Mouse (Mus musculus) kidney, embryonic 16.5 days (tissue): Measurements from ENCODE around the gene Ric1. TPM values are rescaled to one million over a fixed set of nuclear protein-coding genes. Genes with fewer than 3 reads are reported as not detected.

Experiments
- ATAC-seq: fragments of 200-750 bp; cut with Nextera tagmentation; 2 replicates; pipeline ENCODE4 v1.8.0; 2017; ENCODE audit warnings: moderate TSS enrichment; ENCODE audit not compliant: low FRiP score, low TSS enrichment
- H3K27ac ChIP-seq: fragments of 300-500 bp; sonication (generic); 2 replicates; pipeline ENCODE4 v1.5.1; 2014; ENCODE audit warnings: low read length
- H3K27me3 ChIP-seq: fragments of 300-500 bp; sonication (generic); 2 replicates; pipeline ENCODE4 v1.6.1; 2014; ENCODE audit warnings: low read length, control low read depth, mixed read lengths; ENCODE audit not compliant: insufficient read depth
- H3K36me3 ChIP-seq: fragments of 300-500 bp; sonication (generic); 2 replicates; pipeline ENCODE4 v1.6.1; 2014; ENCODE audit warnings: low read length, control low read depth, mixed read lengths; ENCODE audit not compliant: insufficient read depth
- H3K4me1 ChIP-seq: fragments of 300-500 bp; sonication (generic); 2 replicates; pipeline ENCODE4 v1.6.1; 2014; ENCODE audit warnings: low read length, control low read depth, mixed read lengths; ENCODE audit not compliant: insufficient read depth
- H3K4me2 ChIP-seq: fragments of 300-500 bp; sonication (generic); replicated peaks from 2 replicates; pipeline ENCODE4 v1.6.1; 2014; ENCODE audit warnings: low read depth, low read length
- H3K4me3 ChIP-seq: fragments of 300-500 bp; sonication (generic); 2 replicates; pipeline ENCODE4 v1.5.1; 2014; ENCODE audit warnings: mild to moderate bottlenecking, low read length
- H3K9ac ChIP-seq: fragments of 300-500 bp; sonication (generic); replicated peaks from 2 replicates; pipeline ENCODE4 v1.6.1; 2014; ENCODE audit warnings: low read length
- H3K9me3 ChIP-seq: fragments of 300-500 bp; sonication (generic); 2 replicates; pipeline ENCODE4 v1.6.1; 2016; ENCODE audit warnings: low read length, control low read depth
- WGBS: fragments of 180-500 bp; shearing (Covaris S2); extraction: QIAGEN DNeasy Blood & Tissue Kit; methylation state at CpG from one replicate; pipeline ENCODE4 v1.1.7; 2014; 5-methylcytosine and 5-hydroxymethylcytosine counted together
- polyA plus RNA-seq: library from polyadenylated mRNA; unstranded; fragments of >200 nt; fragmentation: Nextera tagmentation; extraction: Ambion mirVana; gene quantifications from 2 replicates; pipeline ENCODE4 v1.2.1, GENCODE M21; 2015

Ric1 gene
- polyA plus RNA-seq, 1 experiment from 2014 or later, result 11.6 TPM

DNA sequence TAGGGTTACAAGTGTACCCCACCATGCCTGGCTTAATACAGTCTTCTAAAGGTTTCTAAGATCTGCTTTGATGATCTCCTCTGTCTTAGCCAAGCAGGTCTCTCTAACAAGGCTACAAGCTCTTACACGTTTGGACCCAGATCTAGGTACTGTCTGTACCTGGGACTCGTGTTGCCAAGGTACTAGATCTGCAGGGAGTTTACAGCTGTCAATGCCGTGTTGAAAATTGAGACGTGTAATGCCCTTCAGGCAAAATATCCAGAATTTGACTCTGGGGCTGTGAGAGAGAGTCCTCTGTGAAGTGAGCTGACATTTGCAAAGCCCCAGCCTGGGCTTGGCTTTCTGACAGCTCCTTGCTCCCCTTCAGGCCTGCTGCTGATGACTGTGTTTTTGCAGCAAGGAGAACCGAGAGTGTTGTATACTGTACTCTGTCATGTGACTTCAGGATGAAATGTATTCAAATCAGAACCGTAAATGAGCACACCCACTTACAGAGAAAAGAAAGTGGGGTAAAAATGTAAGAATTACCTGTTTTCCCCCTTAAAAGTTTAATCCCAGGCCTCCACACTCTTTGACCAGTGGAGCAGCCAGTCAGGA, 26.0 kb upstream of the Ric1 start:
- no peak overlapping the region for H3K9ac ChIP-seq
- H3K9me3 ChIP-seq, result no peaks in the 10 kb centered on the region
- no peaks in the 10 kb centered on the region for H3K27me3 ChIP-seq
- H3K4me2 ChIP-seq, result no peak overlapping the region
- WGBS, result 72% methylated on average over 6 of the region's 6 CpGs
- H3K4me1 ChIP-seq, result peaks cover 4% of the 10 kb centered on the region; the same call in 1 of the 2 replicates
- ATAC-seq, result no peak
- H3K36me3 ChIP-seq, result no peaks in the 10 kb centered on the region
- H3K4me3 ChIP-seq, result no peak overlapping the region
- no peak overlapping the region for H3K27ac ChIP-seq

DNA sequence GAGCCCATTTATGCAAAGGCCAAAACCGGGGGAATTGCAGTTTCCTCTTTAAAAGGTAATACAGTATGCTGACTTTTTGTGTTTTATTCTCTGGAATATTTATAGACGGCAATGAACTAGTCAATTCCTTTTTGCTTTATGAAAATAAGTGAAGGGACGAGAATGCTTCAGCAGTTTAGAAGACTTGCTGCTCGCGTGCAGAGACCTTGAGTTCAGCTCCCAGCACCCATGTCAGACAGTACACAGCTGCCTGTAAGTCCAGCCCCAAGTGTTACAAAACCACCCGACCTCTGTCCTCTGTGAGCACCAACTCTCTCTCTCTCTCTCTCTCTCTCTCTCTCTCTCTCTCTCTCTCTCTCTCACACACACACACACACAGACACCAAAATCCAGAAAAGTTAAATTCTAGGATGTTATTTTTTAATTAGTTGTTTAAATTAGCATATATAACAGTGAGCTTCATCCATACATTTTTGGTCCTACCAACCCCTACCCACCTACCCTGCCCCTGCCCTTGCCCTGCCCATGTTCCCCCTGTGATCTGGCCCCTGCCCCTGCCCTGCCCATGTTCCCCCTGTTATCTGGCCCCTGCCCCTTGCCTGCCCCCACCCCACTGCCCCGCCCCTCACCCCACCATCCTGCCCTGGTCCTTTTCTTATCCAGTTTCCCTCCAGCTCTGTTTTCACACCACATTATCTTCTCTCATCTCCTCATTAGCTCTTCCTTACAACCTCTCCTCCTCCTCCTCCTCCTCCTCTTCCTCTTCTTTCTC, 25.1 kb upstream of the Ric1 start:
- Histone ChIP-seq H3K4me2 (no peak overlapping the region), H3K27me3 (no peaks in the 10 kb centered on the region), H3K4me1 (peaks cover 4% of the 10 kb centered on the region; the same call in 1 of the 2 replicates), H3K4me3 (no peak overlapping the region), H3K36me3 (no peaks in the 10 kb centered on the region), H3K27ac (no peak overlapping the region), H3K9me3 (no peaks in the 10 kb centered on the region), H3K9ac (no peak overlapping the region)
- no peak for ATAC-seq
- WGBS, result 60% methylated on average over 7 of the region's 7 CpGs

DNA sequence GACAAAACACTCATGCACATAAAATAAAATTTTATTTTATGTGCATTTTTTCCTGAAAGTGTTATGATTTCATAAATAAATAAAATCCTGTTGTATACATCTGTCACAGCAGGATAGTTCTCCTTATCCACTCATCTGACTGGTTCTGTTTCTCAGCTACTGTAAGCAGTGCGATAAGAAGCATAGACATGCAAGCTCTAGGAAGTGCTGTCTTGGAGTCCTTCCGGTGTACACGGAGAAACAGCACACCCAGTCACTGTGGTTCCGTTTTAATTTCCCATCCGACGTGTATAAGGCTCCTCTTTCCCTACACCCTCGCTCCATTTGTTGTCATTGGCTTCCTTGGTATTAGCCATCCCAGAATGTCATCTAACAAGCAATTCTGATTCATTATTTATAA, 24.2 kb upstream of the Ric1 start:
- no peaks in the 10 kb centered on the region for H3K27me3 ChIP-seq
- no peak overlapping the region for H3K9ac ChIP-seq
- no peaks in the 10 kb centered on the region for H3K9me3 ChIP-seq
- no peak for ATAC-seq
- no peak overlapping the region for H3K4me2 ChIP-seq
- H3K27ac ChIP-seq, result no peak overlapping the region
- peaks cover 4% of the 10 kb centered on the region; the same call in 1 of the 2 replicates for H3K4me1 ChIP-seq
- no peaks in the 10 kb centered on the region for H3K36me3 ChIP-seq
- 75% methylated on average over 7 of the region's 7 CpGs for WGBS
- no peak overlapping the region for H3K4me3 ChIP-seq

DNA sequence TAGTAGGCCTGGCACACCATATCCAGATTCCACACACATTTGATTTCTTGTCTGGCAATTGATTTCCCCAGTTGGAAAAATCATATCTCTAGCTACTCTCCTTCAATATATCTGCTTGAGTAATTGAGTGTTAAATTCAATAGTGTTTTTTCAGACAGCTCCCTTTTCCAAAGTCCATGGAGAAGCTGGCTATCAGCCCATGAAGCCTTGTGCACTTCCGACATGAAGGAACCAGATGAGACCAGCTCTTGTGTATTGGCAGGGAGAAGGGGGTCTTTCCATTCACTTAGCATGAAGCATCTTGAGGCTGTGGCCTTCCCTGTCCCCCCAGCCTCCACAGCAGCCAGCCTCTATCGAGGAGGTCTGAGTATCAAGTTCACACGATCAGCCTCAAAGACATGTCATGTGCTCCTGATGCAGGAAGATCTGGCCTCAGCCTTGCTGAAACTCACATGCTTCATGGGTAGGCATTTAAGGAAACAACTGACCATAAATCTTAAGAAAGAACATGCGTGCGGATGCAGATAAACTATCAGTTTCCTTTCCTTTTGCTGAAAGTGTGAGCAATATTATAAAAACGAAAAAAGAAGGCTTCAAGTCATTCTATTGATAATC, 23.1 kb upstream of the Ric1 start:
- Histone ChIP-seq H3K27ac (no peak overlapping the region), H3K4me3 (no peak overlapping the region), H3K36me3 (no peaks in the 10 kb centered on the region), H3K9me3 (no peaks in the 10 kb centered on the region), H3K4me2 (no peak overlapping the region), H3K4me1 (peaks cover 4% of the 10 kb centered on the region; the same call in 1 of the 2 replicates), H3K9ac (0 out of 2 replicates have a peak overlapping the region, but pooled peaks have one; percentile 11), H3K27me3 (no peaks in the 10 kb centered on the region)
- ATAC-seq, result no peak
- WGBS, result 49% methylated on average over 6 of the region's 6 CpGs

DNA sequence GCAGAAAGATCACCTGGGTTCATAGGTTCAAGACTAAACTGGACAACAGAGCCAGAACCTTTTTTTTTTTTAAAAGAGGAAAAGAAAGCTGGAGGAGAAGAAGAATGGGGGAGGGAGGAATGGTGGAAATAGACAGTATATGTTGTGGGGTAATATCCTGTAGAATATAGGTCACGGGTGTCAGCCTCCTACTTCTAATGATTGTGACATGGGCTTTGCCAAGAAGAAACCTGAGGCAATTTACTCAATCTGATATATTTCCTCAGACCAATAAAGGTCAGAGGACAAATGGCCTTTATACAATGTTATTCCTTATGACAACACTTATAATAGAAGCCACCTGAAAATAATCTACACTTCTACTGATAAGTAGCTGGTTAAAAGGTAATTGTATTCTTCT, 21.7 kb upstream of the Ric1 start:
- Histone ChIP-seq H3K4me2 (no peak overlapping the region), H3K27ac (no peak overlapping the region), H3K4me3 (no peak overlapping the region), H3K36me3 (no peaks in the 10 kb centered on the region), H3K27me3 (no peaks in the 10 kb centered on the region), H3K4me1 (peaks cover 4% of the 10 kb centered on the region; the same call in 1 of the 2 replicates), H3K9ac (no peak overlapping the region), H3K9me3 (no peaks in the 10 kb centered on the region)
- 81% methylated on average over 1 of the region's 1 CpGs for WGBS
- ATAC-seq, result no peak

DNA sequence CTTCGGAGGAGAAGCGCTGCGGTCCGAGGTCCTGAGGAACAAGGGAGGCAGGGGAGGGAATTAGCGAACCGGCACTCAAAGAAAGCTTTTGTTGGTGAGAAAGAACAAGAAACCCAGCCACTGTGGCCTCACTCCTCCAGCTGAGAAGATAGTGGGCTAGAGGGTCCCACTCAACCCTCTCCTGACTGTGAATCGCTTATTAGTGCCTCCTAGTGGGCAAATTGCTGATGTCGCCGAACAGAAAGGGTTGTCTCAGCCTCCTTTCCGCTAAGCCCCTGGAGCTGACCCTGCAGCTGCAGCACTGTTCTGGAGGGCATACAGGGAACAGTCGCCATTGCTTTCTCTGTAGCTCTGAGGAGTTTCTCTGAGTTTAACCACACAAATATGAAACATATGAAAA, 21.0 kb upstream of the Ric1 start:
- H3K36me3 ChIP-seq, result no peaks in the 10 kb centered on the region
- no peaks in the 10 kb centered on the region for H3K27me3 ChIP-seq
- no peak overlapping the region for H3K9ac ChIP-seq
- no peaks in the 10 kb centered on the region for H3K9me3 ChIP-seq
- no peak overlapping the region for H3K27ac ChIP-seq
- WGBS, result 56% methylated on average over 11 of the region's 11 CpGs
- peak overlapping the region; percentile 14 for H3K4me3 ChIP-seq
- ATAC-seq, result peak; percentile 51; the same call in 1 of the 2 replicates
- peaks cover 4% of the 10 kb centered on the region; the same call in 1 of the 2 replicates for H3K4me1 ChIP-seq
- peak overlapping the region; percentile 43 for H3K4me2 ChIP-seq

DNA sequence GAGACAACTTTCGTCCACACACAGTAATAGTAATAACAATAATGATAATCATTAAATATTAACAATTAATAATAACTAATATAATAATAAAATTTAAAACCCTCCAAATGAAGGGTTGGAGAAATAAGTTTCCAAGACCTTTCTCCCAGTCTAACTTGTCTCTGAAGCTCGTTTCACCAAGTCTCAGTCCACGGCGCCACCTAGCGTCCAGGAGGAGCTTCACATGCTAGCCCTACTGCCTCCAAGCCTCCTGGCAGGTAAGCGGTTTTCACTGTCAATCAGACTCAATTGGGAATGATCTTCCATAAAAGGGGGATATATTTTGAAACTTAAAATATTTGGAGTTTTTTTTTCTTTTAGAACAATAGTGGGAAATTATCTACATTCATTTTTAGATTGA, 20.6 kb upstream of the Ric1 start:
- ATAC-seq, result peak; percentile 61; the same call in 1 of the 2 replicates
- Histone ChIP-seq H3K36me3 (no peaks in the 10 kb centered on the region), H3K27ac (no peak overlapping the region), H3K4me2 (peak overlapping the region; percentile 43), H3K4me1 (peaks cover 4% of the 10 kb centered on the region; the same call in 1 of the 2 replicates), H3K27me3 (no peaks in the 10 kb centered on the region), H3K4me3 (peak overlapping the region; percentile 14; the same call in 1 of the 2 replicates), H3K9ac (no peak overlapping the region), H3K9me3 (no peaks in the 10 kb centered on the region)
- WGBS, result 11% methylated on average over 6 of the region's 6 CpGs

DNA sequence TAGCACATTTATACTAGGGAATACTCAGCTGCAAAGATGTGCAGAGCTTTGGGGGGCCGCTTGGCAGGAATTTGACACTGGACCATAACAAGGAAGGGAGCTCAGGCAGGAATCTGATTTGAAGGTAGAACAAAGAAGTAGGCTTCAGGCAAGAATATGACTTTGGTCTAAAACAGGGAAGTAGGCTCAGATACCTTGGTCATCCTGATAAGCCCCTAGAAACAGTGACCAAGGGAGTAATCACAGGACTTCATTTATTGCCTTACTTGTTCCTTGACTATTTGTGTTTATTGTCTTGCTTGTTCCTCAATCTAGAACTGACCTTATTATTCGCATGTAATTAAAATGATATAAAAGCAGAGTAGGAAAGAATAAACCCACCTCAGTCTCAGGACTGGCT, 18.0 kb upstream of the Ric1 start:
- no peaks in the 10 kb centered on the region for H3K27me3 ChIP-seq
- no peak overlapping the region for H3K27ac ChIP-seq
- H3K4me1 ChIP-seq, result no peaks in the 10 kb centered on the region
- WGBS, result 81% methylated on average over 2 of the region's 2 CpGs
- no peaks in the 10 kb centered on the region for H3K36me3 ChIP-seq
- H3K4me2 ChIP-seq, result no peak overlapping the region
- ATAC-seq, result no peak
- no peak overlapping the region for H3K9ac ChIP-seq
- no peaks in the 10 kb centered on the region for H3K9me3 ChIP-seq
- no peak overlapping the region for H3K4me3 ChIP-seq

DNA sequence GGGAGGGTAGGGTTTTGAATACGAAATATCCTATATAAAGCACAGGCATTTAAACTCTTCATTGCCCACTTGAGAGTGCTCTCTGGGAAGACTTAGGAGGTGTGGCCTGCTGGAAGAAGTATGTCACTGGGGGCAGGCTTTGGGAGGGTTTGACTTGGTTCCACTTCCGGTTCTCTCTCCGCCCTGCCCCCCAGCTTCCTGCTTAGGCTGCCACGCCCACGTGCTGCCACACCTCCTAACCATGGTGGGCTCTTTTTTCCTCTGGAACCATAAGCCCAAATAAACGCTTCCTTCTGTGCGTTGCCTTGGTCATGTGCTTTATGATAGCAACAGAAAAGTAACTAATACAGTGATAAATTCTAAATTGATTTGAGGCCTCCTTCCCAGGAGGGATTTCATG, 16.5 kb upstream of the Ric1 start:
- no peaks in the 10 kb centered on the region for H3K36me3 ChIP-seq
- ATAC-seq, result no peak
- H3K9me3 ChIP-seq, result no peaks in the 10 kb centered on the region
- 83% methylated on average over 7 of the region's 7 CpGs for whole genome bisulfite sequencing
- H3K9ac ChIP-seq, result no peak overlapping the region
- H3K4me3 ChIP-seq, result no peak overlapping the region
- H3K4me1 ChIP-seq, result no peaks in the 10 kb centered on the region
- H3K4me2 ChIP-seq, result no peak overlapping the region
- no peak overlapping the region for H3K27ac ChIP-seq
- H3K27me3 ChIP-seq, result no peaks in the 10 kb centered on the region

DNA sequence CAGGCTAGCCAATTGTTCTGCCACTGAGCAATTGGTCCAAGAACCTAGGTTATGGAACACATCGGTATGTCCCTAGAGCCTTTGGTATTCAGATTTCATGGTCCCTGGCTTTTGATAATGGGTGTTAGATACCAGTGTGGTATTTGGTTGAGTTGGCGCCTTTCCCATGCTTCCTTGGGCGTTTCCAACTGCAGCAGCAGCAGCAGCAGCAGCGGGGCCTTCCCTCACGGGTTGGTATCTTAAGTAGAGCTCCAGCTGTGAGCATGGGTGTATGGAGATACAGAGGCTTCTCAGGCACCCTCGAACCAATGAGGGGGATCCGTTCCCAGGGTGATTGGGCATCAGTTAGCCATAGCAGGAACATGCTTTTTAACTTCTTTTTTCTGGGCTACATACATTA, 13.9 kb upstream of the Ric1 start:
- ATAC-seq, result no peak
- Histone ChIP-seq H3K4me2 (no peak overlapping the region), H3K27ac (no peak overlapping the region), H3K9ac (no peak overlapping the region), H3K4me3 (no peak overlapping the region), H3K9me3 (no peaks in the 10 kb centered on the region), H3K4me1 (no peaks in the 10 kb centered on the region), H3K36me3 (no peaks in the 10 kb centered on the region), H3K27me3 (no peaks in the 10 kb centered on the region)
- 80% methylated on average over 7 of the region's 7 CpGs for WGBS
